Mouse (Mus musculus): ENCODE data around the gene Arid5b. TPM values are rescaled to one million over a fixed set of nuclear protein-coding genes. Genes with fewer than 3 reads are reported as not detected.

Gene Arid5b
- polyA plus RNA-seq, 2 experiments, result 1.3 to 3.3 TPM

- TF ChIP-seq CTCF (IDR thresholded peaks at IDR 0.05; ENCODE audit: low read depth) (no peak), EP300 (IDR thresholded peaks at IDR 0.05; ENCODE audit: low read depth) (no peak)
- no peak for DNase-seq (ENCODE audit: low read depth in 3 of 3, low spot score in 3 of 3)
- no peak for ATAC-seq (ENCODE audit: insufficient read depth)
- Histone ChIP-seq H3K4me1 (replicated peaks; ENCODE audit: control insufficient read depth in 2 of 2, insufficient read depth in 2 of 2, low read length in 1 of 2) (no peaks in the 10 kb centered on the region), H3K27me3 (ENCODE audit: control insufficient read depth, insufficient read depth, low read length) (no peaks in the 10 kb centered on the region), H3K27ac (no peak overlapping the region), H3K9me3 (ENCODE audit: control insufficient read depth, low read length) (no peaks in the 10 kb centered on the region), H3K36me3 (replicated peaks; ENCODE audit: control insufficient read depth, insufficient read depth, low read depth) (no peaks in the 10 kb centered on the region), H3K4me2 (ENCODE audit: low read depth) (no peak overlapping the region), H3K4me3 (ENCODE audit: insufficient read depth in 1 of 2, low read depth in 2 of 2, low read length in 2 of 2) (no peak overlapping the region), H3K9ac (replicated peaks) (no peak overlapping the region)
- 41% methylated on average over 10 of the region's 10 CpGs for WGBS (ENCODE audit: insufficient replicate concordance)
Observed at GRCm38 (mm10) chr10:68079910-68080670, 198.4 kb downstream of the Arid5b start.

GRCm38 (mm10) chr10:68078708-68079107, 199.8 kb downstream of the Arid5b start:
- H3K4me3 ChIP-seq (ENCODE audit: insufficient read depth in 1 of 2, low read depth in 2 of 2, low read length in 2 of 2), result no peak overlapping the region
- H3K36me3 ChIP-seq (replicated peaks; ENCODE audit: control insufficient read depth, insufficient read depth, low read depth), result no peaks in the 10 kb centered on the region
- no peak overlapping the region for H3K9ac ChIP-seq (replicated peaks)
- no peak overlapping the region for H3K27ac ChIP-seq
- H3K27me3 ChIP-seq (ENCODE audit: control insufficient read depth, insufficient read depth, low read length), result no peaks in the 10 kb centered on the region
- 69% methylated on average over 3 of the region's 3 CpGs for WGBS (ENCODE audit: insufficient replicate concordance)
- H3K4me2 ChIP-seq (ENCODE audit: low read depth), result no peak overlapping the region
- DNase-seq (ENCODE audit: low read depth in 3 of 3, low spot score in 3 of 3), result no peak
- no peak for ATAC-seq (ENCODE audit: insufficient read depth)
- TF ChIP-seq EP300 (IDR thresholded peaks at IDR 0.05; ENCODE audit: low read depth), result no peak
- TF ChIP-seq CTCF (IDR thresholded peaks at IDR 0.05; ENCODE audit: low read depth), result no peak
- H3K9me3 ChIP-seq (ENCODE audit: control insufficient read depth, low read length), result no peaks in the 10 kb centered on the region
- no peaks in the 10 kb centered on the region for H3K4me1 ChIP-seq (replicated peaks; ENCODE audit: control insufficient read depth in 2 of 2, insufficient read depth in 2 of 2, low read length in 1 of 2)

- Histone ChIP-seq H3K9me3 (ENCODE audit: control insufficient read depth, low read length) (no peaks in the 10 kb centered on the region), H3K27ac (no peak overlapping the region), H3K36me3 (replicated peaks; ENCODE audit: control insufficient read depth, insufficient read depth, low read depth) (no peaks in the 10 kb centered on the region), H3K27me3 (ENCODE audit: control insufficient read depth, insufficient read depth, low read length) (no peaks in the 10 kb centered on the region), H3K4me1 (replicated peaks; ENCODE audit: control insufficient read depth in 2 of 2, insufficient read depth in 2 of 2, low read length in 1 of 2) (no peaks in the 10 kb centered on the region), H3K4me2 (ENCODE audit: low read depth) (no peak overlapping the region), H3K9ac (replicated peaks) (no peak overlapping the region), H3K4me3 (ENCODE audit: insufficient read depth in 1 of 2, low read depth in 2 of 2, low read length in 2 of 2) (no peak overlapping the region)
- ATAC-seq (ENCODE audit: insufficient read depth), result no peak
- WGBS (ENCODE audit: insufficient replicate concordance), result 34% methylated on average over 5 of the region's 5 CpGs
- TF ChIP-seq EP300 (IDR thresholded peaks at IDR 0.05; ENCODE audit: low read depth) (no peak), CTCF (IDR thresholded peaks at IDR 0.05; ENCODE audit: low read depth) (no peak)
- no peak for DNase-seq (ENCODE audit: low read depth in 3 of 3, low spot score in 3 of 3)
Observed at GRCm38 (mm10) chr10:68075181-68075580, 203.4 kb downstream of the Arid5b start.

- Histone ChIP-seq H3K4me3 (ENCODE audit: insufficient read depth in 1 of 2, low read depth in 2 of 2, low read length in 2 of 2) (no peak overlapping the region), H3K9ac (replicated peaks) (no peak overlapping the region), H3K9me3 (ENCODE audit: control insufficient read depth, low read length) (no peaks in the 10 kb centered on the region), H3K4me1 (replicated peaks; ENCODE audit: control insufficient read depth in 2 of 2, insufficient read depth in 2 of 2, low read length in 1 of 2) (no peaks in the 10 kb centered on the region), H3K27ac (no peak overlapping the region), H3K27me3 (ENCODE audit: control insufficient read depth, insufficient read depth, low read length) (no peaks in the 10 kb centered on the region), H3K4me2 (ENCODE audit: low read depth) (no peak overlapping the region), H3K36me3 (replicated peaks; ENCODE audit: control insufficient read depth, insufficient read depth, low read depth) (no peaks in the 10 kb centered on the region)
- TF ChIP-seq EP300 (IDR thresholded peaks at IDR 0.05; ENCODE audit: low read depth), result no peak
- TF ChIP-seq CTCF (IDR thresholded peaks at IDR 0.05; ENCODE audit: low read depth), result no peak
- ATAC-seq (ENCODE audit: insufficient read depth) (no peak), DNase-seq (ENCODE audit: low read depth in 3 of 3, low spot score in 3 of 3) (no peak)
- WGBS (ENCODE audit: insufficient replicate concordance), result 71% methylated on average over 12 of the region's 12 CpGs
Observed at GRCm38 (mm10) chr10:68074291-68074690, 204.2 kb downstream of the Arid5b start.

- H3K4me3 ChIP-seq (ENCODE audit: insufficient read depth in 1 of 2, low read depth in 2 of 2, low read length in 2 of 2), result no peak overlapping the region
- H3K9me3 ChIP-seq (ENCODE audit: control insufficient read depth, low read length), result no peaks in the 10 kb centered on the region
- no peak overlapping the region for H3K27ac ChIP-seq
- no peak for DNase-seq (ENCODE audit: low read depth in 3 of 3, low spot score in 3 of 3)
- ATAC-seq (ENCODE audit: insufficient read depth), result no peak
- H3K4me2 ChIP-seq (ENCODE audit: low read depth), result no peak overlapping the region
- TF ChIP-seq CTCF (IDR thresholded peaks at IDR 0.05; ENCODE audit: low read depth) (no peak), EP300 (IDR thresholded peaks at IDR 0.05; ENCODE audit: low read depth) (no peak)
- H3K4me1 ChIP-seq (replicated peaks; ENCODE audit: control insufficient read depth in 2 of 2, insufficient read depth in 2 of 2, low read length in 1 of 2), result no peaks in the 10 kb centered on the region
- 72% methylated on average over 4 of the region's 4 CpGs for WGBS (ENCODE audit: insufficient replicate concordance)
- H3K27me3 ChIP-seq (ENCODE audit: control insufficient read depth, insufficient read depth, low read length), result no peaks in the 10 kb centered on the region
- no peak overlapping the region for H3K9ac ChIP-seq (replicated peaks)
- H3K36me3 ChIP-seq (replicated peaks; ENCODE audit: control insufficient read depth, insufficient read depth, low read depth), result no peaks in the 10 kb centered on the region
Observed at GRCm38 (mm10) chr10:68072626-68073025, 205.9 kb downstream of the Arid5b start.

Data from liver, embryonic 14.5 days (tissue).